Mouse (Mus musculus): ENCODE results near the gene Rbm47.

Gene Rbm47

GRCm38 (mm10) chr5:66084541-66084940, 88.4 kb downstream of the Rbm47 start:
- no peak for DNase-seq

- peak; percentile 78 to 85 for DNase-seq
These were observed 89.6 kb downstream of the Rbm47 start for GRCm38 (mm10) chr5:66083350-66083749.

DNA sequence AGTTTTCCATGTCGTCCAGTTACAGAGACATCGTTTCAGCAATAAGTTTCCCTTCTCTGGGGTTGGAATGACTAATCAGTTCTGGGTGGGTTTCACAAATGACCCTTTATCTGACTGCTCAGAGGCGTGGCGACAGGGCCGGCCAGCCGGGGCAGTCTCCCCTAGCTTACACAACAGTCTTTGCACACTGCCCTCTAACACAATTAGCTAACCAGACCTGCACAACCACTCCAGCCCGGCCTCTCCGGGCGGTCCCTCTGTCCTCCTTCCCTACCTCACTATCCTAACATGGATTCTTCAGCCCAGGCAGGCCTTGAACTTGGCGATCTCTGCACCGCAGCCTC, 90.7 kb downstream of the Rbm47 start:
- DNase-seq: peak in 1 of 2 experiments; percentile 53

DNA sequence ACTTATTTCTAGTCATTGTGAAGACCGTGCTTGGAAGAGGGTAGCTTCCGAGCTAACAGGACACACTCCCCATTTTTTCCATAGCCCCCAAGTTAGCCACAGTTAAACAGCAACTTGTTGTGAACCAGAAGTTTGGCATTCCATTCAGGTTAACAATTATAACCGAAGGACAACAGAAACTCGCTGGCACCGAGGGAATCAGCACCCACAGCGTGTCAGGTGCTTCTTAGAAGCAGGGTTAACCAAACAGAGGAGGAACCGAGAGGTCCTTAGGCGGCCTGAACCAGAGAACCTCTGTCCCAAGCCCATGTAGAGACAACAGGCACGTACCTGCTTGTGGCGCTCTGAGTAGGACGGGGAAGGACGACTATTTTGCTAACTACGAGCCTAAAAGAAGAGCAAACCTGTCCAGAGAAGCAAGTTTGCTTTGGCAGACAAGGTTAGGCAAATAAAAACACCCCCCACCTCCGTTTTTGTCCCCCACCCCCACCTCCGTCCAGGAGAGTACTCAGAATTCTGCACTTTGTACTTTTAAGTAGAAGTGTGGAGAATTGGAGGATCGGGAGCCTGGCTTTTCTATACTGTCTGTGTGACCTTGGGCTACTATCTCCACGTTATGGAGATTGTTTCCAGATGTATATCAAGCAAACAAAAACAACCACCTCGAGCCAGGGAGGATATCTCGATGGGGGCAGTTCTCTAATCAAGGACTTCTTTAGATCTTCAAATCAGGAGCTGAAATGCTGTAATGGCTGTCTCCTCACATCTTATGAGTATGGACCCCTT, 91.3 kb downstream of the Rbm47 start:
- peak; percentile 61 to 75 for DNase-seq

- peak; percentile 71 to 85 for DNase-seq
These were observed 92.2 kb downstream of the Rbm47 start for GRCm38 (mm10) chr5:66080529-66081220.

DNA sequence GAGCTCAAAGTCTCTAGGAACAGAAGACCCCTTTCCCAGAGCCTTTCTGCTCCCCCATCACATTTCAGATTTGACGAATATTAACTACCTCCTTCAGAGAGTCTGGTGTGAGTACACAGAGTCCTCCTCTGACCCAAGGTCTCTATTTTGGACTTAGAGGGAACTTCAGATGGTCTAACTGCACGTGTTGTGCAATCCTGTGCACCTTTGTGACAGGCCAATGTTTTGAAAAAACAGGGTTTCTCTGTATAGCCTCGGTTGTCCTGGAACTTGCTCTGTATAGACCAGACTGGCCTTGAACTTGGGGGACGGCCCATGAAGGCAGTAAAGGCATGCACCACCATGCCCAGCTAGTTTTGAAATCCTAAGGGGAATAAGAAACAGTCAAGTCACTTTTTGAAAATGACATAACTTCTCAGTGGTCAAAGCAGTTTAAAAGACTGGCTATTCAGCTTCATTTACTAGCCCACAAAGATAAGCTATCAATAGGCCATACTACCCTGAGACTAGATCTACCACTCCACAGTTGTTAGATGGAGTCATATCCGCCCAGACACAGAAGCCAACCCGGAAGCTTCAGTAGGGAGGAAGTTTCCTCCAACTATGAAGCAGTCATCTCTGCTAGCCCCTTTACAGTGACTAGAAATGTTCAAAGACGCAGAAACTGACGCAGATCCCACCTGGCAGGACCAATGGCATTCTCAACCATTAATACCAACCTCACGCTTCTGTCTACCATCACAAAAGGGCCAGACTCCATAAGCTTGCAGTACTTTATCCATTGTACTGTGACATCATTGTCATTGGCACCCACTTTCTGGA, 93.3 kb downstream of the Rbm47 start:
- no peak for DNase-seq

DNA sequence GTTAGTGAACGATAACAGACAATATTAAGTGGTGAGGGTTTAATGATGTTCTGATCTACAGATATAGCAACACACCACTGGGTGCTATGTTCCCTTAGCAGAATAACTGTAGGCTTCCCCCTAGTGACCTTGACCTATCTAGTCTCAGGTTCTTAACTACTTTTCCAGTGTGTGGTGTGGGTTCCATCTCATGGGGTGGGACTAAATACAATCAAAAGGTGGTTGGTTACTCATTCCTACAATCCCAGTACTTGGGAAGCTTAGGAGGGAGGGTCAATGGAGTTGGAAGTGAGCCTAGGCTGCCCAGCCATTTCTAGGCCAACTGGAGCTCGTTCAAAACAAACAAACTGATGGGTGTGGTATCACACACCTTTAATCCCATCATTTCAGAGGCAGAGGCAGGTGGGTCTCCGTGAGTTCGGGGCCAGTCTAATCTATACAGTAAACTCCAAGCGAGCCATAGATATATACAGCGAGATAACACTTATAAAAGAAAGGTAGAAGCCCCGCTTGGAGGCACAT, 94.4 kb downstream of the Rbm47 start:
- DNase-seq: no peak

DNA sequence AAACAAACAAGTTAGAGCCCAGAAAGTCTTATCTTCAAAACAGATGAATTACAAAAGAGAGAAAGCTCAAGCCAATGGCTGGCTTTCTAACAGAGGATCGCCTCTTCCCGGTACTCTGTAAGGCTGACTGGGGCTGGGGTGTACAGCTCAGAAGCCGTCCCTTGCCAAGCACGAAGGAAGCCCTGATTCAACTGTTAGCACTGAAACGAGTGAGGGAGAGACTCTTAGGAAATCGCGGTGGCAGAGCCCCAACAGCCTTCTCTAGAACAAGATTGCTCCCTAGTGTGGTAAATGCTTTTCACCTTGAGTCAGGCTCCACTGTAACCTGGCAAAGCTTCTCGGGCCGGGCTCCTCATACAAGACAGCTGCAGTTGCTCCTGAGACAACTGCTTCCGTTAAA, 95.5 kb downstream of the Rbm47 start:
- DNase-seq: peak; percentile 61 to 70

DNA sequence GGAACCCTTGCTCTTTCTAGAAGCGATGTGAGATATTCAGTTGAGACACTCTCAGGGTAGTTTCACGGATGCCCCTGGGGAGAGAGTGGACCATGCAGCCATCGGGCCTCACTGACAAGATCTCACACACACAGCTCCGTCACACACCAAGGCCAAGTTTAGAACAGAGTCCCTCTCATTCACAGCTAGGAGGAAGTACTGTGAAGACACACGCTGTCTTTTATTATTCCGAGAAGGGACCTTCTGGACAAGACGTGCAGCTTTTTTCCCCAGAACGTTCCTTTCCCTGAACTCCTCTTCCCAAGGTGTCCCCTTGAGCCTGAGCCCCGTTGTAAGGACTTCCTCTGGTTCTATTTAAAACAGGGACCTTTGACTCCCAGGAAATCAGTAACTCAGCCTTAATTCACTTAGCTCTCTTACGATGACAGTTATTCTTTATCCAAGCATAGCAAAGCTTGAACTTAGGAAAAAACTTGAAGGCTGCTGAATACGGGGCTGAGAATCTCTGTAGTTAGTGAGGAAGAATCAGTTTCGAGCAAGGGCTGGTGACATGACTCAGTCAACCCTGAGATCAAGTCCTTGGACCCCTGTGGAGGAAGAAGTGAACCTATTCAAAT, 96.1 kb downstream of the Rbm47 start:
- DNase-seq: no peak

GRCm38 (mm10) chr5:66075906-66076305, 97.0 kb downstream of the Rbm47 start:
- DNase-seq: peak in 1 of 2 experiments; percentile 42

DNA sequence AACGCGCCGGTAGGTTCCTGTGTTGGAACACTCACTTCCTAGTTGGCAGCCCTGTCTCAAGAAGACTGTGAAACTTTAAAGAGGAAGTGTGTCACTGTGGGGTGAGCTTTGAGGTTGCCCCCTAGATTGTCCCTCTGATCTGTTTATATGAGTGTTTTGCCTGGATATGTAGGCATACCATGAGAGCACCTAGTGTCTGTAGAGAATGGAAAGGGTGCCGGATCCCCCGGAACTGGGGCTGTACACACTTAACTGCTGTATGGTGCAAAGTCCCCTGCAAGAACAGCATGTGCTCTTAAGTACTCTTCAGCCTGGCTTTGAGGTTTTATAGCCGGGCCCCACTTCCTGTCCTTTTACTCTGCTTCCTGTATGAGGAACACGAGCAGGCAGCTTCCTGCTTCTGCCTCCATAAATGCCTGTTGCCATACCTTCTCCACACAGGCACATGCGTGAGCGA, 97.9 kb downstream of the Rbm47 start:
- DNase-seq: peak in 1 of 2 experiments; percentile 44

DNA sequence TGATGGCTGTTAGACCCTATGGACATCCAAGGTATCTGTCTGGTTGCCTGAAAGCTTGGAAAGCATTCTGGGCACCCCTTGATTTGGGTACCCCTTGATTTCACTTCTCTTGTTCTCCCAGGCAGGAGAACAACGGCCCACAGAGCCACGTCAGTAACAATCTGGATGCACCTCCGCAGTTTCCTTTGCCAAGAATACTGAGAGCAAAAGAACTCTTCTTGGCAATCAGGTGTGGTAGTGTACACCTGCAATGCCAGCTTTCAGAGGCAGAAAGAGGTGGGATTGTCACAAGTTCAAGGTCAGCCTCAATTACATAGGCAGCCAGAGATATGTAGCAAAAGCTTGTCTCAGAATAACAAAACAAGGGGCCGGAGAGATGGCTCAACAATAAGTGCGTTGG, 98.7 kb downstream of the Rbm47 start:
- DNase-seq: no peak

DNA sequence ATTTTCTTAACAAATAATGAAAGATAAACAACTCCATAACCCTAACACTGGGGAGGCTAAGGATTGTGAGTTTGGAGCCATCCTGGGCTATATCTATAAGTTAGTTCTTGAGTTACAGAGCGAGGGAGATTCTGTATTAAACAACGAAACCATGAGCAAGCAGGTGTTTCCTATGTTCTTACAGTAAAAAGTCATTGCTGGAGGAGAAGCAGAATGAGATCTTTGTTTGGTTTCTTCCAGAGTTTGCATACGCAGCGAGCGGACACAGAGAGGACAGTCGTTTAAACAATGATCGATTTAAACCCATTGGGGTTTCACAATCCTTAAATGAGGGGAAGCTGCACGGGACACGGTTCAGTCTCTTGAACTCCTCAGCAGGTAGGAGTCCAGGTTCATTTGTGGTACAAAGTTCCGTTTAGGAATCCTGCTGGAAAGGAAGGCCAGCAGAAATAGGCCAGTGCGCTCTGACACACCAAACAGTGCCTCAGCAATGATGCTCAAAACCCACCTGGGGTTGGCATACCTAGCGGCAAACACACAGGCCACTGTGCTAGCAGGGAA, 99.2 kb downstream of the Rbm47 start:
- no peak for DNase-seq

DNA sequence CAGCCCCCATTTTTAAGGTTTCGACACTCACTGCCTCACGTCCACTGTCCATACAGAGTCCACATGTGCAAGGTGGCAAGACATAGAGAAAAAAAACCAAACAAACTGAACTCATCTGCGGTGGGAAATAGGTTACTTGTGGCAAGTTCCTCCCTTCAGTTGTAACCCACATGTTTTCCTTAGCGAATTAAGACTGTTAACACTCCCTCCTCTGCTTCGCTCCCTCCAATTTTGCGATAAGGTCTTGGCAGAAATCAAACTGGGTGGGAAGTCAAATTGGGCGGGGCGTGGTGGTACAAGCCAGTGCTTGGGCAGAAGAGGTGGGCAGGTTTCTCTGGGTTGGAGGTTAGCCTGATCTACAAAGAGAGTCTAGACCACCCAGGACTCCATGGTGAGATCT, 101.2 kb downstream of the Rbm47 start:
- no peak for DNase-seq

- DNase-seq: no peak
These were observed 102.6 kb downstream of the Rbm47 start for GRCm38 (mm10) chr5:66070350-66070749.

DNA sequence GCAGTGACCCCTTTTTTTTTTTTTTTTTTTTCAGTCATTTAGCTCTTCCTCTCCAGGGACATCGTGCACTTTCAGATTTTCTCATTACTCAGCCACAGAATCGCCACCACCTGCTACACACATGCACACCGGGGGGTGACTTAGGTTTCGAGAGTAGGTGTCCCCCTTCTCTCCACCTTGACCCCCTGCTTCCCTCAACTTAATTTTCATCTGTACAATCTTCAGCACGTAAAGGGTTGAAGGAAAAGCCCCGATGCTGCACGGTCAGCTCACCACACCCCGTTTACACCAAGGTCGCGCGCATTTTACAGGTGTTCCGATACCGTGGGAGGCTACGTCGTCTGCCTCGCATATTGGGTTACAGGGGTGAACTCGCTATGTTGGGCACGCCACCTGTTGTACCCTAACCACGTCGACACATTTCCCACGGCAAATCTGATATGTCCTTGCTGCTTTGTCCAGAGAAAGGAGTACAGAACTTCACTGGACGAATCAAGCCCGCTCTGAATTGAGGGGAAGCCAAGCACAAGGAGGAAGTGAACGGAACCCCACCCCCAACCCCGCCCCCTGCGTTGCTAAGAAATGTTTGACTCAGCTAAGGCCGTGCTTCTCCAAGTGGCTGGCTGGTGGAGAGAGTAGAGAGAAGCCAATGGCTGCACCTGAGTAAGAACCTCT, 103.3 kb downstream of the Rbm47 start:
- DNase-seq: peak; percentile 68 to 79

DNA sequence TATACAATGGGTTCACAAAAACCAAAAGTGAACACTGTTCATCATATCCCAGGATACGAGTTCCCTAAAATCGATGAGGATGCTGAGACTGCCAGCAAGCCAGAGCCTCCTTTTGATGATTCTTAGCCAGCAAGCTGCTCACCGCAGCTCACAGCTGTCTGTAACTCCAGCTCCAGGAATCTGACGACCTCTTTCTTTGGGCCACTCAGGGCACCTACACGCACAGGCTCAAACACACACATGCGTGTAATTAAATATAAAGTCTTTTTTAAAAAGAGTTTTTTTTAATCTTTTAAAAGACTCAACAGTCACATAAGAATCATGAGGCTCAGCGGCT, 103.8 kb downstream of the Rbm47 start:
- DNase-seq: no peak

- no peak for DNase-seq
These were observed 104.6 kb downstream of the Rbm47 start for GRCm38 (mm10) chr5:66068068-66068920.

DNA sequence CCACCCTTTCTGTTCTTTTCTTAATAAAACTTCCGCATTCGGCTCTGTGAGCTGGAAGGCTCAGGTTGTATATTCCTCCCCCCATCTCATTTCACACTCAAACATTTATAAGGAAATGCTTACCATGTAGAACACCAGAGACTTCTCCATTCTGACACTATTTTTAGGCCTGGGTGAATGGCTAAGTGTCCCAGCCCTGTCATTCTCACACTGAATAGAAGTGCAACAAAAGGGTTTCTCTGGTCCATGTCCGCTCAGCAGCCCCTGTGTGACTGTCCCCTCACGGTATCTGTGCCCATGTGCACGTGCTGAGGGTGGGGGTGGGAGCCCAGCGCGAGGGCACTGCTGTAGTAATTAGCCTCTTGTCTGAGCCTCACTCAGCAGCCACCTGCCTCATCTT, 105.7 kb downstream of the Rbm47 start:
- DNase-seq: no peak

- no peak for DNase-seq
These were observed 110.0 kb downstream of the Rbm47 start for GRCm38 (mm10) chr5:66062930-66063220.

Data from kidney, postnatal 4 days (tissue).